Mouse (Mus musculus): ENCODE measurements around the gene Mpi. TPM values are rescaled to one million over a fixed set of nuclear protein-coding genes. Genes with fewer than 3 reads are reported as not detected.

The Mpi gene
- total RNA-seq, 2 experiments from 2014 or later: 10.8 to 17.8 TPM

GRCm38 (mm10) chr9:57526435-57526834 is 26.1 kb downstream of the Mpi start:
- ATAC-seq (replicated peaks; ENCODE audit: poor library complexity, severe bottlenecking): no peak

GRCm38 (mm10) chr9:57525516-57525915 is 27.0 kb downstream of the Mpi start:
- ATAC-seq (replicated peaks; ENCODE audit: poor library complexity, severe bottlenecking): peak; percentile 24

- peak; percentile 67 for ATAC-seq (replicated peaks; ENCODE audit: poor library complexity, severe bottlenecking)
Observed at GRCm38 (mm10) chr9:57524439-57524838, 28.1 kb downstream of the Mpi start.

GRCm38 (mm10) chr9:57523754-57524153 is 28.8 kb downstream of the Mpi start:
- ATAC-seq (replicated peaks; ENCODE audit: poor library complexity, severe bottlenecking): no peak; the same call in 1 of the 2 replicates

- ATAC-seq (replicated peaks; ENCODE audit: poor library complexity, severe bottlenecking): no peak
Observed at GRCm38 (mm10) chr9:57522861-57523246, 29.7 kb downstream of the Mpi start.

GRCm38 (mm10) chr9:57522114-57522860 is 30.3 kb downstream of the Mpi start:
- no peak for ATAC-seq (replicated peaks; ENCODE audit: poor library complexity, severe bottlenecking)

GRCm38 (mm10) chr9:57521056-57521911 is 31.3 kb downstream of the Mpi start, which contains the start of gene Cox5a:
Gene Cox5a (plus strand): TSS chr9:57521274.
- ATAC-seq (replicated peaks; ENCODE audit: poor library complexity, severe bottlenecking): peak; percentile 84

GRCm38 (mm10) chr9:57520375-57521055 is 32.0 kb downstream of the Mpi start:
- ATAC-seq (replicated peaks; ENCODE audit: poor library complexity, severe bottlenecking): no peak

GRCm38 (mm10) chr9:57517113-57517512 is 35.5 kb downstream of the Mpi start:
- ATAC-seq (replicated peaks; ENCODE audit: poor library complexity, severe bottlenecking): peak; percentile 39

GRCm38 (mm10) chr9:57510577-57510976 is 42.0 kb downstream of the Mpi start:
- ATAC-seq (replicated peaks; ENCODE audit: poor library complexity, severe bottlenecking): peak; percentile 50

GRCm38 (mm10) chr9:57505700-57506099 is 46.9 kb downstream of the Mpi start:
- 0 out of 2 replicates have a peak, but pooled peaks have one; percentile 17 for ATAC-seq (replicated peaks; ENCODE audit: poor library complexity, severe bottlenecking)

- no peak for ATAC-seq (replicated peaks; ENCODE audit: poor library complexity, severe bottlenecking)
Observed at GRCm38 (mm10) chr9:57504891-57505290, 47.7 kb downstream of the Mpi start.

- ATAC-seq (replicated peaks; ENCODE audit: poor library complexity, severe bottlenecking): peak; percentile 67
Observed at GRCm38 (mm10) chr9:57504381-57504700, 48.2 kb downstream of the Mpi start.

- peak; percentile 31 for ATAC-seq (replicated peaks; ENCODE audit: poor library complexity, severe bottlenecking)
Observed at GRCm38 (mm10) chr9:57503622-57504380, 48.8 kb downstream of the Mpi start, which contains the start of gene Rpp25. Gene Rpp25 (plus strand): TSS chr9:57504026.

- no peak for ATAC-seq (replicated peaks; ENCODE audit: poor library complexity, severe bottlenecking)
Observed at GRCm38 (mm10) chr9:57502911-57503621, 49.5 kb downstream of the Mpi start.

GRCm38 (mm10) chr9:57501861-57502260 is 50.7 kb downstream of the Mpi start:
- no peak for ATAC-seq (replicated peaks; ENCODE audit: poor library complexity, severe bottlenecking)

GRCm38 (mm10) chr9:57501452-57501851 is 51.1 kb downstream of the Mpi start:
- no peak for ATAC-seq (replicated peaks; ENCODE audit: poor library complexity, severe bottlenecking)

- no peak for ATAC-seq (replicated peaks; ENCODE audit: poor library complexity, severe bottlenecking)
Observed at GRCm38 (mm10) chr9:57498536-57498935, 54.0 kb downstream of the Mpi start.

GRCm38 (mm10) chr9:57497236-57497635 is 55.3 kb downstream of the Mpi start:
- no peak for ATAC-seq (replicated peaks; ENCODE audit: poor library complexity, severe bottlenecking)

Data from granulocyte monocyte progenitor cell, adult 5-6 weeks (primary cell).